Mouse (Mus musculus) erythroid progenitor cell, adult 5-6 weeks (primary cell): ENCODE measurements around the gene Fam206a. TPM values are rescaled to one million over a fixed set of nuclear protein-coding genes. Genes with fewer than 3 reads are reported as not detected.

Experiments used
- ATAC-seq: replicated peaks from 2 replicates; pipeline ENCODE4 v1.8.0; 2016; ENCODE audit warnings: moderate number of reproducible peaks, mild to moderate bottlenecking, moderate TSS enrichment, inconsistent platforms; ENCODE audit not compliant: poor library complexity, low FRiP score, severe bottlenecking
- total RNA-seq, 2 experiments: library from RNA; stranded (forward) in 1 of 2; stranded (reverse) in 1 of 2; fragments of 150-400 nt in 1 of 2; fragments of 186-747, 209-891 nt in 1 of 2; gene quantifications; 2 replicates each; pipeline versions ENCODE4 v1.2.3 to v1.2.4; 2015 to 2017; ENCODE audit warnings: low replicate concordance in 2 of 2

Gene Fam206a
- total RNA-seq (2015; ENCODE audit: low replicate concordance) (3.4 and 4.0 TPM in 2 replicates), total RNA-seq (2017; ENCODE audit: low replicate concordance) (3.3 and 10.7 TPM in 2 replicates)

DNA sequence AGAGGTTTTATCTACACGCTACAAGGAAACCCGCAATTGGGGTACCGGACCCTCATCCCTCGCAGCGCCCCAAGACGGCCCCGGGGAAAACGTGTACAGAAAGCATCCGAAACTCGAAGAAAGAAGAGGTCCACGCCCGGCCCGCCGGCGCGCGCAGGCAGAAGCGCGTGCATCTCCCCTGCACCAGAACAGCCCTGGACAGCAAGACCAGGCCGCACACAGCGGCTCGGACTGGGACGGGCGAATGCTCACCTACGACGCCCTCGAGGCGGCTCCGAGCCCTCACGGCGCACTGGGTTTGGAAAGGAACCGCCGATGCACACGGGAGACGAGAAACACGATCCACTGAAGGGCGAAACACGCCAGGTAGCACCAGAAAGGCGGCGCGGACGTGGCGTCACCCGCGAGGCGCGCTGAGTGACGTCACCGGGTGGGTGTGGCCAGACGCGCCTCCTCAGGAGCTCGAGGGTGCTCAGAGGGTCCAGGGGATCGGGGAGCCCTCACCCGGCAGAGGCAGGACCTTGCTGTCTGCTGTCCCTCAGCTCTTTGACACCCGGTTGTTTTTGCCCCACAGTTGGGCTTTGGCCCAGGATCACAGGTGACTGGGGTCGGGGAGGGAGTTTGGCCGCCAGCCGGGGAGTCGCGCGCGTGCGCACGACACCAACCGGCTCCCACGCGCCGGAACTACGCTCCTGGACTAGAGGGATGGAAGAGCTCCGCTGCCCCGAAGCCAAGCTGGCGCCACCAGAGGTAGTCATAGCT is at the start of gene Fam206a, which contains the start of gene Elp1:
TSS of gene Fam206a (plus strand) at position 439 of the 762 bp plus-strand sequence.
TSS of gene Elp1 (minus strand) at position 425 of the 762 bp plus-strand sequence.
- peak; percentile 95 for ATAC-seq

DNA sequence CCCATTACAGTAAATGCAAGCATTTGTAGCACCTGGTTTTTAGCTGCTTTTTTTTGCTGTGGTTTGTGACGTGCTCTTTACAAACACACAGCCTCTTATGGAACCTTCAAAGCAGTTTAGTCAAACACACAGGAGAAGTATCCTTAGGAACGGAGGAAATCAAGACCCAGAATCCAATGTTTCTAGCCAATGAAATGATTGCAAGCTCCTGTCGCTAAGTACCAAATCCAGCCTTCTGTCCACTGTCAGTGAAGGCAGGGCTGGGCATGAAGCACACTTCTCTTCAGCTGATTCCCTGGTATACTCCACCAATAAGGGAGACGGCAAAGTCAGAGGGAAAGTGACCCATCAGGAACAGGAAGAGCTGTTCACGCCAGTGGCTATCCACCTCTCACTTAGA is 46.1 kb upstream of the Fam206a start:
- ATAC-seq: no peak

DNA sequence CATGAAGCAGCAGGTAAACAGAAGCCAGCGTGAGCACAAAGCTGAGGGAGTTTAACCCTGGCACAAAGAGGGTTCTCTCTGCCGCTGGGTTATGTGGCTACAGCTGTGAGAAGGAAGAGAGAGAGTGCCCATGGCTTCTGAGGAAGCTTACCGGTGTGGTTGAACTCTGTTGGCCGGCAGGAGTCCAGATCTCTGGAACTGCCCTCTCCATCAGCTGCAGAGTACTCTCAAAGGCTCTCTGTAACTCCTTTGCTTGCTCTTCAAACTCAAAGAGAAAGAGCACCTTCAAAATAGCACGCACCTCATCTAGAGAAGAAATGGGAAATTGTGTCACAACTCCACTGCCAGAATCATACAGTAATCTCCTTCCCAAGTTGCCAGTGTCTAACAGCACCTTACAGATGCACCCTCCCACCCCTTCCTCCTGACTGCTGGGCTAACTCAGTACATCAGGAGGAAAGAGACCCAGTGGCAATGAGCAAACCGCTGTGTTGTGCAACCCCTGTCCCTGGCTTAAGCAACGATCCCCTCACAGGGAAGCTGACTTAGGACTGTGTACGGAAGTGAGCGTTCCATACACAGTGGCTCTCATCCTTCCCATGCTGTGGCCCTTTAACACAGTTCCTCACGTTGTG is 45.1 kb upstream of the Fam206a start:
- ATAC-seq: no peak

DNA sequence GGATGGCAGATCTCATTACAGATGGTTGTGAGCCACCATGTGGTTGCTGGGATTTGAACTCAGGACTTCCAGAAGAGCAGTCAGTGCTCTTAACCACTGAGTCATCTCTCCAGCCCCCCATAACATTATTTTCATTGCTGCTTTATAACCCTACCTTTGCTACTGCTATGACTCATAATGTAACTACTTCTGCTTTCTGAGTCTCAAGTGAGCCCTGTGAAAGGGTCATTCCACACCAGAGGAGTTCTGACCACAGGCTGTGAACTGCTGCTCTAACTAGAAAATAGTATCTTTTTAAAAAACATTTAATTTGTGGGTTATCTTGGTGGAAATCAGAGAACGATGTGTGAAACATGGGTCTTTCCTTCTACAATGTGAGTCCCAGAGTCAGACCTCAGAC is 44.5 kb upstream of the Fam206a start:
- ATAC-seq: no peak

DNA sequence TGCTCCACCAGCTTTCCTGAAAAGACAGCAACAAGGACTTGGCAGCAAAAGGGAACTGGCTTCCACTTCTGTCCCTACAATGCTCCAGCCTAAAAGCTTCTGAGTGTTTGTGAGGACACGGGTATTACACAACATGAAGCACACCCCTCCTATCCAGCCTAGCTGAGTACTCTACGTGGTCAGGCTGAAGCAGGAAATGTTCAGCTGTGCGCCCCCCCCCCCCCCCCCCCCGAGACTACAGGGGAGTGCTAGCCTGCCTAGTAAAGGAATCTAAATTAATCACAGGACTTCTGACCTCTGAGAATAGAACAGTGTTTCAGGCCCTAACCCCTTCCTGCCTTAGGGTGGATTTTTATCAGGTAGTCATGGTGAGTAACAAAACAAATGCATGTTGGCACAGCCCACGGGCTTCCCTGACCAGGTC is 34.3 kb upstream of the Fam206a start:
- ATAC-seq: no peak

DNA sequence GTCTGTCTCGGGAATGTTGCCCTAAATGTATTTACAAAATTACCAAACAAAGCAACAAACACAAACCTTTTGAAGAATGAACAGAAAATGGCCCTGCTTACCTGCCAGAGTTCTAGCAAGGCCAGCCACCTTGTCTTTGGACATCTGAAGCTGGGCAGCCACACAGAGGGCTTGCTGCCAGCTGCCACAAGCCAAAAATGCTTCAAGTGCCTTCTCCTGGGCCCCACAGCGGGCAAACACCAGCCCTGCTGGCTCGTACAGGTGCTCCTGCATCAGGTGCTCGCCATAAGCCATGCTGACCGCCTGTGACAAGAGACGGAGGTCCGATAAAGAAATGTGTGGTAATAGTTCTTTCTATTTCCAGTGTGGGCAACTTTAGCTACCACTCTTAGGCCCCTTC is 33.2 kb upstream of the Fam206a start:
- no peak for ATAC-seq

DNA sequence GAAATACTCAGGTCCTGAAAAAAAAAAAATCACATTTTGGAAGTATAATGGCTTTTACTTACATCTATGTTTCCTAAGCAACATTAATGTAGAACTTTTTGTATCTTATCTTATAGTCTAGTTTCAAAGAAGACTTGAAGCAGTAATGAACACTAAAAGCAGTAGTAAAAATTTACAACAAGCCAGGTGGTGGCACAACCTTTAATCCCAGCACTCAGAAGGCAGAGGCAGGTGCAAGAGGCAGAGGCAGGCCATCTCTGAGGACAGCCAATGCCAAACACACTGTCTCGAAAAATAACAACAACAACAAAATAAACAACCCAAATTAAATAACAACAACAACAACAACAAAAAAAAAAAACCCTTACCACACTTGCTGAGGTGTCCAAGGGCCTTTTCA is 31.1 kb upstream of the Fam206a start:
- no peak for ATAC-seq

DNA sequence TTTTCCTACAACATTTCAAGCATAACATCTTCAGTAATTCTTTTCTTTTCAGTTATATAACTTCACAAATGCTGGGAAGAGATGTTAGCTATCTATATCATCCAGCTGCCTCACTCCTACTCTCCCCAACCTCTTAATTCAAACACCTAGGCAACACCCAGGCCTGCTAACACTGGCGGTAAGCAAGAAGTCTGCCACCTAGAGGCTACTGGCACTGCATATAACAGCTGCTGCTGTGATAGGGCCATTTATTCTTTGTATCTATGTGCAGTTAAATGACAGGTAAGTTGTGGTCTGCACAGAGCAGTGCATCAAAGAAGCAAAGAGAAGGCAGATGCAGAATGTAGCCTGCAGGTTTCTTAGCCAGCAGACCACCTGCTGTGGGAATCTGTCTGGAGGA is 10.8 kb upstream of the Fam206a start:
- ATAC-seq: no peak

DNA sequence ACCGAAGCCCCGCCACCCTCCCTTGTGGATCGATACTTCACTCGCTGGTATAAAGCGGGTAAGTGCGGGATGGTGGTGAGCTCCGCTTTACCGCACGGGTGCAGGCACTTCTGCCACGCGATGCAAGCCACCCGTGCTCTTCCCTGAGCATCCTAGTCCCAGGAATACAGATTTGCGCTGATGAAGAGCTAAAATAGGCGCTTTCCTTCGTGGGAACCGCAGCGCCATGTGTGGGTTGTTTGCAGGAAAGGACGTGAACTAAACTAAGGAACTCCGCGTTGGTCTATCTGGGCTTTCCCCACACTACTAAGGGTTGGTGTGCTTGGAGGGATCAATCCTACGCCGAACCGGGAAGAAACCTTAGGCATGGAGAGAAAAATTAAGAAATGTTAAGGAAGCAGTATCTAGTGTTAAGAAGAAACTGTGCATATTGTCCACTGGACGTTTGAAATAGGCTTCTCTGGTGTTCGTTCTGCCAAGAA is 565 bp downstream of the Fam206a start:
- no peak for ATAC-seq

DNA sequence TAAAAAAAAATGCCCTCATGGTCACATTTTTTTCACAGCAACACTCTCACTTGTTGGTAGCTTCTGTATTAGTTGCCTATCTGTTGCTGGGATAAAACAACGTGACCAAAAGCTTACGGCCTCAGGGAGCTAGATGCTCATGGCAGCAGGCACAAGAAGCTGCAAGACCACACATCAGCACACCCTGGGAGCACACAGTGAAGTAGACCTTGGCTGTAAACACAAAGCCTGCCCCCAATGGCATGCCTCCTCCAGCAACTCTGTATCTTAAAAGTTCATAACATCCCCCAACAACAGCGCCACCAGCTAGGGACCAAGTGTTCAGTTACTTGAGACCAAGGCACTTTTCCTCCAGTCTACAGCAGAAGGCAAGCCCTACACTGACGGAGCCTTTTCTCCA is 6.9 kb downstream of the Fam206a start:
- no peak for ATAC-seq

DNA sequence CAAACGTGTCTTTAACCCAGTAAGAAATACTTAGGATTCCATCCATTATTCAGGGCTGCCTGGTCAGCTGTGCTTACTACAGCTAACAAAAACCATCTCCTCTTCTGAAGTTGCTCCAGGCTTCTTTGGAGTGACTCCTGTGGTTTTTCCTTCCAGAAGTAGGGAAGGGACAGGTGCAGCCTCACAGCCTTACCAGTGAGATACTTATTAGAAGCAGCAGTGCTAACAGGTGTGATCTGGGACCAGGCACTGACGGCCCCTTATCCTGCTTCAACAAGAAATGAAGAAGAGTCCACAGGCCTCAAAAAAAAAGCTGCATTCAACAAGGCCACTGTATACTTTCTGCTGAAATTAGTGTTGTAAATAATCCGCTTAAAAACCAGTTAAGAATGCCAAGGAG is 9.5 kb downstream of the Fam206a start:
- no peak for ATAC-seq

DNA sequence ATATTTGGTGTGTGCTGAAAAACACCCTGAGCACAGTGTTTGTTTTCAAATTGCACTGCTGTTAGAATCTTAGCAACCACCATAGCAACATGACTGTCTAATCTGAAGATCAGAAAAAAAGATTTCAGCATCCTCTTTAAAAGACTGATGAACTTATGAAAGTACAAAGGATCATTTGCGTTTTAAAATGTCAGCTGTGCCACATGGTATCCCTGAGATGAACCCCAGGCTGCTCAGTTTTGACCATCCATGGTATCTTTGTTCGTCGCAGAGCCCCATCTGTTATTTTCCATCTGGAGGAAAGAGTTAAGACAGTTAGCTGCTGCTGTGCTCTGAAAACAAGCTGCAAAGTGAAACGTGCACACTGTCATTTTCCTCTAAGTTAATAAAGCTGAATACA is 10.0 kb downstream of the Fam206a start:
- no peak for ATAC-seq

DNA sequence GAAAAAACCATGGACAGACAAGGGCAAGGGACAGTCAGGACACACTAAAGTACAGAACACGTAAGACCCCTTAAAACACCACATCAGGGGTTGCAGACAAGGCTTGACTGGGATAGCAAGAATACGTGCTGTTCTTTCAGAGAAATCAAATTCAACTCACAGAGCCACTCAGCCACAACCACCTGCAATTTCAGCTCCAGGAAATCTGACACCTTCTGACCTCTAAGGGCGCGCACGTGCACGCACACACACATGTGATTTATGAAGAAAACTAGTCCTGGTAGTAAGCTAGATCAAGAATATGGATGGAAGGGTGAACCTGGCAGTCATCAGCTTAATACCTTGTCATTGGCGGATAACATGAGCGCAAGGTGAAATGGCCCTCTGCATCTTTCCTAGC is 13.0 kb downstream of the Fam206a start:
- no peak for ATAC-seq

DNA sequence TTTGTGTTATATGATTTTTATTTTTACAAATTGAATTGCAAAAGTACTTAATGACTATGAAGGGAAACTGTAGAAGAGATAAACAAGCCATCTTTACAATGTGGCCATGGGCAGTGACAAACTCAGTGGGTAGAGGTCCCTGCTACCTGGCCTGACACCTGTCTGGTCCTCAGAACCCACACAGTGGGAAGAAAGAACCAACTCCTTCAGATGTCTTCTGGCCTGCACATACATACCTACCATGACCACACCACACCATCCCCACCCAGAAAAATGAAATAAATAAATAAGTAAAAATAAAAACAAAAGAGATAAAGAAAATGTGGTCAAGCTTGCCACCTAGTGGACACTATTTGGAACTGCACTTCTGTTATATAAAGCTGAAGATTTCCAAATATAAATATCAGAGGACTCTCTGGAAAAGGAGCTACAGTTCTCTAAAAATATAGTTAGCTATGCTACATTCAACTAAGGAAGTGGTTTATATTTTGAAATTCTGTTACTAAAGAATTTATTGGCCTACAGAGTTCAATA is 17.9 kb downstream of the Fam206a start:
- no peak for ATAC-seq

DNA sequence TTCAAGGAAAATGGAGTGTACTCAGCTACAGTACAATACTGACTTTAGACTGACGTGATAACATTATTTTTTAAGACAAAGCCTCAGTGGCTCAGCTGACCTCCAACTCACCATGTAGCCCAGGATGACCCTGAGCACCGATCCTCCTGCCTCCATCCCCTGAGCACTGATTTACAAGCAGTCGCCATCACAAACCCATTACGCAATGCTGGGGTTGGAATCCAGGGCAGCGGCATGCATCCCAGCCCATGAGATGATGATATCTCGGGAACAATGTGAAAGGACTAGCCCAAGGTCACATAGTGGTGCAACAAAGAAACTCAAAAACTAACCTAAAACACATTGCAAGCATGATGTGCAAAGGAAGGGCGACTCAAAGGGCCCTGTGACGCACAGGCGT is 22.1 kb downstream of the Fam206a start:
- ATAC-seq: no peak

DNA sequence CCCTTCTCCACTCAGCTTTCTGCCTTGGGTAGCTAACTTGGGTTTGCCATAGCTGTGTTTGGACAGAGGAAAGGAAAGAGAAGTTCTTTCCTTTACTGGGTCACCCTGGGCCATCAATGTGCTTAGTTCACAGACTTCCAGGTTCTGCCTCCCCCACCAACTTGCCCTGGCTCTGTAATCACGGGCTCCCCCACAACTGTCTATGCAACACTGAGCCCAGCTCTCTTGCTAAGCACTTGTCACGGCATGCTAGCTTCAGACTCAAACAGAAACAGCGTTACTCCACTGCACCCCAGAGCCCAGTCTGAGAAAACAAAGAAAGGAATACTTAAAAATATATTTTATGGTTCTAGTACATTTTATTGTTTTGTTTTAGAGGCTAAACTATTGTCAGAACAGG is 26.8 kb downstream of the Fam206a start:
- no peak for ATAC-seq

DNA sequence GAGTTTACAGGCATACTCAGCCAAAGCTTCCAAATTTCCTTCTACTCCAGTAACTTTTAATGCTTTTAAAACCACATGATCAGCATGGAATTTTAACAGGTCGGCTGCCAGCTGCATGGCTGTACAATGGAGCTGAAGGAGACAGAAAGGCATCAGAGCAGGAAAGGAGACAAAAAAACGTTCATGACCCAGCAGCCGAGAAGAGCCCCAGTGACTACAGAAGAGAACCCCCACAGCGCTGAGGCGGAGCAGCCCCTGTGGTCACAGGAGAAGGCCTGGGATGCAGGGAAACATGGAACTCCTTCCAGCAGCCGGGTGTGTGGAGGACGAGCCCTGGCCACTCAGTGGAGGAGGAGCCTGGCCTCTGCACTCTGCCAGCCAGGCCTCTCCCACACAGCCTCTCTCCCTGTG is 27.4 kb downstream of the Fam206a start:
- ATAC-seq: no peak

DNA sequence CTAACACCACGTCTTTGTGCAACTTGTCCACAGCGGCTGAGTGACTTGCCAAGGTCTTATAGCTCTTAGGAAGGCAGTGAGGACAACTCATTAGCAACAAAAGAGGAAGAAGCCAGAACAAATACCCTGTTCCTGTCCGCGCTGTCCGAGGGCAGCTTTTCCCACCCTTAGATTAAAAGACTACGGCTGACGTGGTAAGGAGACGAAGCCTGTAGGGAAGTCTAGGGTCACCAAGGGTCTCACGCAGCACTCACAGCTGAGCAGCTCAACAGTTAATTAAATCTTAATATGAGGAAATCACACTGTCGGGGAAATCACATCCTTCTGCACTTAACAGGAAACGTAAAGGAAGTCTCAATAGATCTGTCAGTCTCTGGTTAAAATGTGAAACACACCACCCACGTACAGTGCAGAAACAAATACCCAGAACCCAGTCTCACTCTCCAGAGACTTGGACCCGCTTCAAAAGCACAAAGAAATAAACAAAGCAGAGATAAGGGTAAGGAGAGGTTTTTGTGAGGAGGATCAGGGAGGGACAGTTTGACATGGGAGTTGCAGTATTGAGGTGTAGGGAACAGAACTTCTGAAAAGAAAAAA is 29.0 kb downstream of the Fam206a start:
- no peak for ATAC-seq

DNA sequence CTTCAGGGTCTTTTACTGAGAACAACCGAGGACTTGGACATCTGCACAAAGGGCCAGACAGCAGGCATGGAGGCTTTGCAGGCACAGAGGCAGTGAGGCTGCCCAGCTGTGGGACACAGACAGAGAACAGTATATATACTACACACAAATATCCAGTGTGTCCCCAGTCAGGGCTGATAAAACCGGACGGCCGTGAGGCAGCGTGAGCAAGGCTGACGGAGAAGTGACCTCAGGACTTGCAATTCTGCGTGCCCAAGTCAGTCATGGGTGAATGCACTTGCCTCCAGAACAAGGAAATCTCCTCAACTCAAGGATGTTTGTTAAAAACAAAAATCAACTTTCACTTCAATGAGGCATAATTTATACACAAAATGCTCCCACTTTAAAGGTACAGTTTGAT is 29.9 kb downstream of the Fam206a start:
- ATAC-seq: no peak

DNA sequence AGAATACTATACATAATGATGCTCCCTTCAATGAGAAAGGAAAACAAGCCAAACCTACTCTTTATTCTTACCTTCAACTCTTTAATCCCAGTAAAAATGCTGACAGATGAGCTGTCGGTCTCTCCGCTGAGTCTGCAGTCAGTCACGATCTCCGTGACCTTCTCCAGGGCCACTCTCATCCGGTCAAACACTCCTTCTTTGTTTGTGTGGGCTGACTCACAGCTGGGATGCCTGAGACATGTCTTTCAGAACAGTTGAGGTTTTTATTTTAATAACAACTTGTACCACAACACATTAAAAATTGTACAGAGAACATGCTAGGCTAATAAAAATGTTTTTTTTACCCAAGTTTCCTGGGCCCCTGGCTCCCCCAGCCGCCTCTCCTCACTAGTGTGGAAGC is 35.5 kb downstream of the Fam206a start:
- ATAC-seq: no peak

DNA sequence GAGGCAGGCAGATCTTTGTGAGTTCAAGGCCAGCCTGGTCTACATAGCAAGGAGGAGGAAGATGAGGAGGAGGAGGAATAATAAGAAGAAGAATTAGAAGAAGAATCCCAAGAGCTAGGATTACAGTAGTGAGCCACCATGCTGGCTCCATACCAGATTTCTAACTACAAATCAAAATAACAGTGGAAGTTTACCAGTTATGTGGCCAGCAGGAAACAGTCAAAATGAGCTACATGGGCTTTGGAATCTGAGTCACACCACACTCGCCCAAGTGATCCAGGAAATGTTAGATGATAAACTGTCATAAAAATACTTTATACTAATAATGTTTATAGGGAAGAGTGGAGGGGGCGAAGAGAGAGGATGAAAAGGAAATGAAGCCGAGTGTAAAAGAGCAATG is 38.2 kb downstream of the Fam206a start:
- ATAC-seq: no peak
